Mouse (Mus musculus) myocyte (in vitro differentiated cells): ENCODE results near the gene F12. TPM values are rescaled to one million over a fixed set of nuclear protein-coding genes. Genes with fewer than 3 reads are reported as not detected.

Source experiments
- H3K27me3 ChIP-seq: one replicate; pipeline ENCODE4 v1.6.1; 2011; ENCODE audit not compliant: control insufficient read depth, insufficient read depth, insufficient read length
- H3K36me3 ChIP-seq: one replicate; pipeline ENCODE4 v1.6.1; 2011; ENCODE audit not compliant: control insufficient read depth, insufficient read depth
- H3K4me2 ChIP-seq: one replicate; pipeline ENCODE4 v1.6.1; 2011; ENCODE audit warnings: low read depth, control low read depth
- H3K4me3 ChIP-seq: one replicate; pipeline ENCODE4 v1.5.1; 2011; ENCODE audit warnings: mild to moderate bottlenecking, control low read depth, moderate library complexity
- H3K79me2 ChIP-seq: one replicate; pipeline ENCODE4 v1.6.1; 2011; ENCODE audit not compliant: control insufficient read depth, insufficient read depth
- H3ac ChIP-seq: one replicate; pipeline ENCODE4 v1.6.1; 2011; ENCODE audit not compliant: control insufficient read depth, insufficient read length
- CEBPB ChIP-seq: IDR thresholded peaks from 2 replicates; pipeline ENCODE4 v1.6.1; 2011; ENCODE audit warnings: mild to moderate bottlenecking, moderate library complexity; ENCODE audit not compliant: poor library complexity, insufficient read depth, severe bottlenecking
- E2F4 ChIP-seq: IDR thresholded peaks from one replicate; pipeline ENCODE4 v1.6.1; 2011; ENCODE audit warnings: mild to moderate bottlenecking, control low read depth, moderate library complexity; ENCODE audit not compliant: insufficient read depth
- MAX ChIP-seq: IDR thresholded peaks from one replicate; pipeline ENCODE4 v1.6.1; 2011; ENCODE audit warnings: low read depth, mild to moderate bottlenecking, control low read depth
- MYOD1 ChIP-seq, 3 experiments: IDR thresholded peaks; one replicate each; pipeline ENCODE4 v1.6.1; 2011; ENCODE audit warnings: control low read depth in 2 of 3, low read depth in 2 of 3, mild to moderate bottlenecking in 2 of 3, moderate library complexity in 1 of 3; ENCODE audit not compliant: insufficient read length in 2 of 3, control insufficient read depth in 1 of 3
- MYOG ChIP-seq, 3 experiments: IDR thresholded peaks; one replicate each; pipeline ENCODE4 v1.6.1; 2011; ENCODE audit warnings: control low read depth in 2 of 3, low read depth in 2 of 3, mild to moderate bottlenecking in 2 of 3; ENCODE audit not compliant: insufficient read length in 2 of 3, control insufficient read depth in 1 of 3, insufficient read depth in 1 of 3
- POLR2A ChIP-seq: IDR thresholded peaks from one replicate; pipeline ENCODE4 v1.6.1; 2011; ENCODE audit warnings: low read depth, mild to moderate bottlenecking, control low read depth, moderate library complexity; ENCODE audit not compliant: insufficient read length
- POLR2AphosphoS2 ChIP-seq: IDR thresholded peaks from one replicate; pipeline ENCODE4 v1.6.1; 2011; ENCODE audit warnings: low read depth, control low read depth; ENCODE audit not compliant: insufficient read length
- REST ChIP-seq: IDR thresholded peaks from one replicate; pipeline ENCODE4 v1.6.1; 2011; ENCODE audit warnings: mild to moderate bottlenecking, control low read depth, moderate library complexity; ENCODE audit not compliant: insufficient read depth, insufficient read length
- SRF ChIP-seq: IDR thresholded peaks from one replicate; pipeline ENCODE4 v1.6.1; 2011; ENCODE audit warnings: low read depth; ENCODE audit not compliant: control insufficient read depth, insufficient read length
- TCF12 ChIP-seq: IDR thresholded peaks from one replicate; pipeline ENCODE4 v1.6.1; 2011; ENCODE audit warnings: mild to moderate bottlenecking, control low read depth; ENCODE audit not compliant: poor library complexity, insufficient read depth, severe bottlenecking
- TCF3 ChIP-seq: IDR thresholded peaks from one replicate; pipeline ENCODE4 v1.6.1; 2011; ENCODE audit warnings: low read depth, control low read depth; ENCODE audit not compliant: insufficient read length
- USF1 ChIP-seq: IDR thresholded peaks from one replicate; pipeline ENCODE4 v1.6.1; 2011; ENCODE audit warnings: low read depth, mild to moderate bottlenecking, control low read depth, moderate library complexity
- polyA plus RNA-seq: library from polyadenylated mRNA; unstranded; fragments of >200 nt; fragmentation: generic; extraction: Trizol; gene quantifications from one replicate; pipeline ENCODE4 v1.2.1, GENCODE M21; 2012; ENCODE audit warnings: missing spikeins

The F12 gene
- polyA plus RNA-seq, 1 experiment = not detected

DNA sequence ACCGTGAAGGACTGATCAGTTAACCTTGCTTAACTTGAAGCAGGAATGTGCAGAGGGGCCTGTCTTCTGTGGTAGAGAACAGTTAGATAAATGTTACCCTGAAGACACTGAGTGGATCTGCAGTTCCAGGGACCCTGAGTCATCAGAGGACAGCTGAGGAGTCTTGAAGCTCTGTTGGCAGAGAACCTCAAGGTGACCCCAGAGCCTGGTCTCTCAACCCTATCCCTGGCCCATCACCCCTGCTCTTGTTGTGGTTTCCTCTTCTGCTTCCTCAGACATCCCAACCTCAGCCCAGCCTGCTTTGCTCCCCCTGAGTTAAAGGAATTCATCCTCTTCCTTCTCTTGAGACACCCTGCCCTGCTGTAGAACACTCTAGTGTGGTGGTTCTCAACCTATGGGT, 28.5 kb downstream of the F12 start, which contains the start of gene Slc34a1:
Gene Slc34a1, plus strand, starts transcription at position 100 of the 400 bp plus-strand sequence.
- TF ChIP-seq MYOD1 (IDR thresholded peaks at IDR 0.05; ENCODE audit: control insufficient read depth in 1 of 3, insufficient read length in 2 of 3, low read depth in 2 of 3) = peak in 1 of 3 experiments; percentile 47
- TF ChIP-seq POLR2AphosphoS2 = no peak
- no peak for TF ChIP-seq CEBPB
- no peak for TF ChIP-seq REST
- no peak for TF ChIP-seq TCF12
- peak in 1 of 3 experiments; percentile 59 for TF ChIP-seq MYOG (IDR thresholded peaks at IDR 0.05; ENCODE audit: control insufficient read depth in 1 of 3, insufficient read depth in 1 of 3, insufficient read length in 2 of 3, low read depth in 2 of 3)
- H3K36me3 ChIP-seq = no peaks in the 10 kb centered on the region
- no peaks in the 10 kb centered on the region for H3K79me2 ChIP-seq
- H3ac ChIP-seq = no peak within 1 kb of the TSS
- H3K27me3 ChIP-seq = peaks cover 38% of the 10 kb centered on the region
- no peak within 1 kb of the TSS for H3K4me2 ChIP-seq
- H3K4me3 ChIP-seq = no peak within 1 kb of the TSS

DNA sequence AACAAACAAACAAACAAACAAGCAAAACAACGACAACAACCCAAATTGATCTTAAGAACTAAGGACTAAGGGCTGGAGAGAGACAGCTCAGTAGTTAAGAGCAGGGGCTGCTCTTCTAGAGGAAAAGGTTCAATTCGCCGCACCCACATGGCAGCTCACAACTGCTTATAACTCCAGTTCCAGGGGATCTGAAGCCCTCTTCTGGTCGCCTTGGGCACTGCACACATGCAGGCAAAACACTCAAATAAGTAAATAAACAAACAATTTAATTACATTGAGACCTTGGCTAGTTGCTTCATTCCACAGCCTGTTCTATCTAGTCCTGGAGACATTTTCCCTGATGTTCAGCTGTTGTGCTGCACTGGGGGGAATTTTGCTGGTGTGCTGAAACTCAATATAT, 33.7 kb downstream of the F12 start:
- H3K79me2 ChIP-seq = no peaks in the 10 kb centered on the region
- peaks cover 6% of the 10 kb centered on the region for H3K27me3 ChIP-seq
- TF ChIP-seq CEBPB = no peak
- TF ChIP-seq POLR2AphosphoS2 = no peak
- no peak for TF ChIP-seq MYOG (IDR thresholded peaks at IDR 0.05; ENCODE audit: control insufficient read depth in 1 of 3, insufficient read depth in 1 of 3, insufficient read length in 2 of 3, low read depth in 2 of 3)
- no peak for TF ChIP-seq MYOD1 (IDR thresholded peaks at IDR 0.05; ENCODE audit: control insufficient read depth in 1 of 3, insufficient read length in 2 of 3, low read depth in 2 of 3)
- no peak for TF ChIP-seq E2F4
- TF ChIP-seq POLR2A = no peak
- TF ChIP-seq USF1 = no peak
- no peak for TF ChIP-seq REST
- TF ChIP-seq TCF12 = no peak
- no peak for TF ChIP-seq TCF3
- TF ChIP-seq SRF = no peak
- TF ChIP-seq MAX = no peak
- H3K4me3 ChIP-seq = no peak overlapping the region
- no peak overlapping the region for H3ac ChIP-seq
- no peak overlapping the region for H3K4me2 ChIP-seq
- H3K36me3 ChIP-seq = no peaks in the 10 kb centered on the region

DNA sequence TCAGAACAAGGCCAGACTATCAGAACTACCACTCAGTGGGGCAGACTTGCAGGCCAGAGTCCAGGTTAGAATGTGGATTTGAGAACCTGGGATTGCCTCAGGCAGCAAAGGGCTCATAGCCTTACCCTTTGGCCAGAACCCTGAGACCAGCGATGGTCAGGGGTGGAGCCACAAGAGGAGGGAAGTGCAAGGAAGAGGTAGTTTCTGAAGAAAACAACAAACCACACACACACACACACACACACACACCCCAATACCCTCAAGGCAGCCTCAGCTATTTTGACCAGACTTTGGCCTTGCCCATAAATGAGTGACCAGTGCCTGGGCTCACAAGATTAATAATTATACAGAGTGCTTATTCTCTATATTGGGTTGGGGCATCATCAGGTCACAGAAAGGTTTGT, 35.0 kb downstream of the F12 start:
- no peak overlapping the region for H3ac ChIP-seq
- H3K4me3 ChIP-seq = no peak overlapping the region

DNA sequence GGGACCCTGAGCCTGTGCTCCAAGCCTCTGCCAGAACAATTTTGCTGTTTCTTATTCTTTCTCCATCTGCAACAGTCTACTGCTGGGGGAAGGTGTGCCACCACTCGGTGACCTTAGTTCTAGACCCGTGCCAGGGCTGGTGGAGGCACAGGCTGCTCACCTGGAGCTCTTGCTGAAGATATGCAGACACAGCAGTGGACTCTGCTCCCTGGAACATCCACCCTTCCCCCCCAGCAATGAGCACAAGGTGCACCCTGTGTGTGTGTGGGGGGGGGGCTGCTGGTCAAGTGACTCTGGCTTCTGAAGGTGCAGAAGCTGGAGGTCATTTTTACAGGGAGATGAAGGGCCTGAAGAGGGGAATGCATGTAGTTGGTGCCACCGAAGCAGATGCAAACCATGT, 35.9 kb downstream of the F12 start:
- H3ac ChIP-seq = no peak overlapping the region
- no peak overlapping the region for H3K4me3 ChIP-seq
- TF ChIP-seq E2F4 (no peak), POLR2AphosphoS2 (no peak), MYOG (IDR thresholded peaks at IDR 0.05; ENCODE audit: control insufficient read depth in 1 of 3, insufficient read depth in 1 of 3, insufficient read length in 2 of 3, low read depth in 2 of 3) (no peak), TCF3 (no peak), SRF (no peak), POLR2A (no peak), TCF12 (no peak), REST (no peak), CEBPB (no peak), USF1 (no peak), MAX (no peak), MYOD1 (IDR thresholded peaks at IDR 0.05; ENCODE audit: control insufficient read depth in 1 of 3, insufficient read length in 2 of 3, low read depth in 2 of 3) (no peak)
- no peak overlapping the region for H3K4me2 ChIP-seq
- H3K36me3 ChIP-seq = no peaks in the 10 kb centered on the region
- peaks cover 10% of the 10 kb centered on the region for H3K27me3 ChIP-seq
- H3K79me2 ChIP-seq = no peaks in the 10 kb centered on the region

More for the DNA sequence above, 35.0 kb downstream of the F12 start:
- H3K36me3 ChIP-seq = no peaks in the 10 kb centered on the region
- no peak overlapping the region for H3K4me2 ChIP-seq
- no peaks in the 10 kb centered on the region for H3K79me2 ChIP-seq
- no peak for TF ChIP-seq POLR2AphosphoS2
- no peak for TF ChIP-seq E2F4
- TF ChIP-seq TCF3 = no peak
- no peak for TF ChIP-seq POLR2A
- peaks cover 10% of the 10 kb centered on the region for H3K27me3 ChIP-seq

DNA sequence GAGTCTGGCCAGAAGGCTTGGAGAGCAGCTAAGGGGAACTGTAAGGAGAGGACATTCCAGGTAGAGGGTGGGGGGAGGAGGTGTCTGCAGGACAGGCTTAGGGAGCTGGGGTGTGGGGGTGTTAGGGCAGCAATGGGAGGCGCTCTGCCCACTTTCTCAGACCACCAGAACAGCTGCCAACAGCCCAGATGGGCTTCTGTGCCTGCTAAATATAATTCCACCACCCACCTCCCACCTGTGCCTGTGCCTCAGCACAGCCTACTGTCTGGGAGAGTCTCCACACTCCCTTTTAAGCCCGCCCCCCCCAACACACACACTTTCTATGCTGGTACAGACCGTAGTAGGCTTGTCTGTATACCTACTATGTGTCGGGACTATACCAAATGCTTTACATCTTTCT, 44.8 kb downstream of the F12 start:
- Histone ChIP-seq H3K4me2 (peak overlapping the region; percentile 45), H3K27me3 (peaks cover 51% of the 10 kb centered on the region), H3ac (no peak overlapping the region), H3K79me2 (no peaks in the 10 kb centered on the region), H3K4me3 (no peak overlapping the region), H3K36me3 (no peaks in the 10 kb centered on the region)
- TF ChIP-seq POLR2A = no peak
- peak in 2 of 3 experiments; percentile 72 to 92 for TF ChIP-seq MYOG (IDR thresholded peaks at IDR 0.05; ENCODE audit: control insufficient read depth in 1 of 3, insufficient read depth in 1 of 3, insufficient read length in 2 of 3, low read depth in 2 of 3)
- TF ChIP-seq USF1 = no peak
- TF ChIP-seq POLR2AphosphoS2 = no peak
- TF ChIP-seq CEBPB = no peak
- peak; percentile 42 for TF ChIP-seq TCF3
- no peak for TF ChIP-seq MAX
- no peak for TF ChIP-seq SRF
- TF ChIP-seq REST = no peak
- TF ChIP-seq MYOD1 (IDR thresholded peaks at IDR 0.05; ENCODE audit: control insufficient read depth in 1 of 3, insufficient read length in 2 of 3, low read depth in 2 of 3) = peak; percentile 43 to 98 (median 92)
- TF ChIP-seq TCF12 = peak; percentile 86
- TF ChIP-seq E2F4 = no peak
